Mouse (Mus musculus) adrenal gland, postnatal 4 days (tissue): ENCODE measurements around the gene Ecel1. TPM values are rescaled to one million over a fixed set of nuclear protein-coding genes. Genes with fewer than 3 reads are reported as not detected.

Experiments used
- DNase-seq, 2 experiments: peaks; one replicate each; pipeline ENCODE4 v3.0.0; 2021 to 2022; ENCODE audit warnings: low spot score in 2 of 2, mixed read lengths in 2 of 2
- total RNA-seq, 2 experiments: library from RNA; stranded (reverse); gene quantifications; 2 replicates each; pipeline ENCODE4 v1.2.3; 2021

The Ecel1 gene
- total RNA-seq, 2 experiments from 2014 or later = 6.9 to 15.1 TPM

GRCm38 (mm10) chr1:87103936-87104335, 52.4 kb downstream of the Ecel1 start:
- DNase-seq = no peak

GRCm38 (mm10) chr1:87102114-87102513, 54.2 kb downstream of the Ecel1 start:
- no peak for DNase-seq

GRCm38 (mm10) chr1:87101411-87101810, 54.9 kb downstream of the Ecel1 start, which contains the start of gene Alpi:
Alpi (minus strand) TSS chr1:87101606.
- no peak for DNase-seq

GRCm38 (mm10) chr1:87098358-87098975, 57.9 kb downstream of the Ecel1 start:
- peak; percentile 55 to 64 for DNase-seq

Other genes with a start within 250 kb of the Ecel1 start
- not detected for gene Alppl2, start 66.6 kb downstream of the Ecel1 start, total RNA-seq
- not detected for gene Alpi, start 54.9 kb downstream of the Ecel1 start, total RNA-seq
- gene Akp3, start 31.5 kb downstream of the Ecel1 start, total RNA-seq = not detected
- gene Prss56, start 26.8 kb upstream of the Ecel1 start, total RNA-seq = not detected
- gene Chrnd, start 34.1 kb upstream of the Ecel1 start, total RNA-seq = under 1 TPM; 0.20 to 0.54 TPM
- gene Chrng, start 48.1 kb upstream of the Ecel1 start, total RNA-seq = under 1 TPM in 1 of 2 experiments, not detected in 1; 0.34 TPM
- 100 to 1,000 TPM; 107 to 109 TPM for gene Eif4e2, start 57.4 kb upstream of the Ecel1 start, total RNA-seq
- 100 to 1,000 TPM; 201 to 207 TPM for gene Efhd1, start 107.8 kb upstream of the Ecel1 start, total RNA-seq
- 10 to 100 TPM; 73.9 to 84.0 TPM for gene Gigyf2, start 170.5 kb upstream of the Ecel1 start, total RNA-seq
- gene Kcnj13, start 238.2 kb upstream of the Ecel1 start, total RNA-seq = not detected